18 mouse cellular contexts compared by ENCODE assay signal in genomic region chr17:85615586-85615985, GRCm38 (mm10). TPM values are rescaled to one million over a fixed set of nuclear protein-coding genes. Genes with fewer than 3 reads are reported as not detected.
DNase-seq lines count a peak whose midpoint lies in the region; ATAC-seq lines count a peak whose summit lies in the region.
"Had no signal": no experiment of that assay in that cellular context is flagged by ENCODE, and none has a peak within 500 bp of the region (broad histone marks: within the 10 kb centered on the region; RNA-seq: fewer than 3 reads in every experiment).

No protein-coding gene starts in this region.

- no peaks in the 10 kb centered on the region for H3K36me3 ChIP-seq in heart, embryonic 15.5 days
- H3K36me3 ChIP-seq in embryonic facial prominence, embryonic 11.5 days (replicated peaks; ENCODE audit: control insufficient read depth, insufficient read depth, low read depth, low read length) = no peaks in the 10 kb centered on the region
- no peaks in the 10 kb centered on the region for H3K36me3 ChIP-seq in forebrain, embryonic 13.5 days (ENCODE audit: poor library complexity, severe bottlenecking)
- no peaks in the 10 kb centered on the region for H3K36me3 ChIP-seq in midbrain, embryonic 12.5 days
- no peaks in the 10 kb centered on the region for H3K36me3 ChIP-seq in liver, embryonic 11.5 days (ENCODE audit: control insufficient read depth, insufficient read depth, low read length)
- H3K36me3 ChIP-seq: liver, embryonic 12.5 days; lung, embryonic 15.5 days had no signal

- intact Hi-C loops in heart, postnatal 10 days (cut with DNase I) = no loop called here
- intact Hi-C loops in gastrocnemius, postnatal 14 days (cut with DNase I; ENCODE audit: low total_unique reads) = no loop called here

- H3K27ac ChIP-seq in heart, embryonic 15.5 days = no peak overlapping the region
- no peak overlapping the region for H3K27ac ChIP-seq in embryonic facial prominence, embryonic 11.5 days (replicated peaks; ENCODE audit: low read depth, low read length)
- H3K27ac ChIP-seq in forebrain, embryonic 13.5 days = peak overlapping the region; percentile 92
- H3K27ac ChIP-seq in midbrain, embryonic 12.5 days (replicated peaks) = peak overlapping the region; percentile 77
- H3K27ac ChIP-seq in liver, embryonic 11.5 days (ENCODE audit: low read depth, low read length) = no peak overlapping the region
- H3K27ac ChIP-seq: gastrocnemius, adult 2 months; liver, embryonic 12.5 days; lung, embryonic 15.5 days had no signal

- peaks cover 100% of the 10 kb centered on the region for H3K27me3 ChIP-seq in heart, embryonic 15.5 days
- H3K27me3 ChIP-seq in embryonic facial prominence, embryonic 11.5 days (ENCODE audit: control insufficient read depth, insufficient read depth, low read length) = peaks cover 90% of the 10 kb centered on the region
- H3K27me3 ChIP-seq in forebrain, embryonic 13.5 days = peaks cover 100% of the 10 kb centered on the region
- H3K27me3 ChIP-seq in midbrain, embryonic 12.5 days = peaks cover 100% of the 10 kb centered on the region
- peaks cover 100% of the 10 kb centered on the region for H3K27me3 ChIP-seq in liver, embryonic 11.5 days (replicated peaks; ENCODE audit: control insufficient read depth, insufficient read depth, low read length)

- DNase-seq in heart, postnatal 10 days = no peak
- no peak for DNase-seq in embryonic facial prominence, embryonic 11.5 days (ENCODE audit: low spot score)
- no peak for DNase-seq in gastrocnemius, postnatal 14 days
- DNase-seq in liver, embryonic 11.5 days (ENCODE audit: low spot score) = no peak
- DNase-seq: B cell, adult 2 months; cerebellum, adult 8-10 months; gastrocnemius, adult 2 months; heart, postnatal 14 days had no signal

- H3K4me3 ChIP-seq in heart, embryonic 15.5 days = no peak overlapping the region
- H3K4me3 ChIP-seq in embryonic facial prominence, embryonic 11.5 days (ENCODE audit: low read depth, low read length) = peak overlapping the region; percentile 29
- peak overlapping the region; percentile 42 for H3K4me3 ChIP-seq in forebrain, embryonic 13.5 days
- H3K4me3 ChIP-seq in midbrain, embryonic 12.5 days = peak overlapping the region; percentile 40
- H3K4me3 ChIP-seq in liver, embryonic 11.5 days (ENCODE audit: low read depth, low read length) = no peak overlapping the region
- H3K4me3 ChIP-seq: gastrocnemius, adult 2 months; liver, embryonic 12.5 days; lung, embryonic 15.5 days had no signal

- H3K4me1 ChIP-seq in heart, embryonic 15.5 days (replicated peaks) = peaks cover 15% of the 10 kb centered on the region
- 0 out of 2 replicates have a peak, but pooled peaks cover 4% of the 10 kb centered on the region for H3K4me1 ChIP-seq in embryonic facial prominence, embryonic 11.5 days (ENCODE audit: control insufficient read depth, insufficient read depth, low read length)
- peaks cover 67% of the 10 kb centered on the region for H3K4me1 ChIP-seq in forebrain, embryonic 13.5 days
- peaks cover 43% of the 10 kb centered on the region for H3K4me1 ChIP-seq in midbrain, embryonic 12.5 days
- no peaks in the 10 kb centered on the region for H3K4me1 ChIP-seq in liver, embryonic 11.5 days (replicated peaks; ENCODE audit: control insufficient read depth, insufficient read depth, low read length)

- no peaks in the 10 kb centered on the region for H3K9me3 ChIP-seq in heart, embryonic 15.5 days (replicated peaks)
- no peaks in the 10 kb centered on the region for H3K9me3 ChIP-seq in embryonic facial prominence, embryonic 11.5 days (replicated peaks; ENCODE audit: control insufficient read depth, low read length)
- H3K9me3 ChIP-seq in forebrain, embryonic 13.5 days (replicated peaks) = no peaks in the 10 kb centered on the region
- H3K9me3 ChIP-seq in midbrain, embryonic 12.5 days = no peaks in the 10 kb centered on the region
- H3K9me3 ChIP-seq in liver, embryonic 11.5 days (ENCODE audit: control insufficient read depth, low read length) = no peaks in the 10 kb centered on the region
- H3K9me3 ChIP-seq: liver, embryonic 12.5 days; lung, embryonic 15.5 days had no signal

- no peak overlapping the region for H3K9ac ChIP-seq in heart, embryonic 15.5 days
- H3K9ac ChIP-seq in embryonic facial prominence, embryonic 11.5 days (replicated peaks; ENCODE audit: low read length) = peak overlapping the region; percentile 53
- H3K9ac ChIP-seq in forebrain, embryonic 13.5 days = peak overlapping the region; percentile 71; the same call in 1 of the 2 replicates
- H3K9ac ChIP-seq in midbrain, embryonic 12.5 days (replicated peaks) = 0 out of 2 replicates have a peak overlapping the region, but pooled peaks have one; percentile 28
- no peak overlapping the region for H3K9ac ChIP-seq in liver, embryonic 11.5 days (ENCODE audit: low read depth, low read length)
- H3K9ac ChIP-seq: liver, embryonic 12.5 days; lung, embryonic 15.5 days had no signal

- WGBS in heart, embryonic 15.5 days = under 1% methylated on average over 4 of the region's 4 CpGs
- 4% methylated on average over 4 of the region's 4 CpGs for WGBS in embryonic facial prominence, embryonic 11.5 days
- 13% methylated on average over 4 of the region's 4 CpGs for WGBS in forebrain, embryonic 13.5 days
- WGBS in midbrain, embryonic 12.5 days = 8% methylated on average over 4 of the region's 4 CpGs
- WGBS in liver, embryonic 11.5 days = under 1% methylated on average over 4 of the region's 4 CpGs

- peak overlapping the region; percentile 28; the same call in 1 of the 2 replicates for H3K4me2 ChIP-seq in heart, embryonic 15.5 days
- H3K4me2 ChIP-seq in embryonic facial prominence, embryonic 11.5 days (ENCODE audit: low read depth, low read length) = peak overlapping the region; percentile 34
- H3K4me2 ChIP-seq in forebrain, embryonic 13.5 days = peak overlapping the region; percentile 71
- H3K4me2 ChIP-seq in midbrain, embryonic 12.5 days (replicated peaks) = peak overlapping the region; percentile 52
- H3K4me2 ChIP-seq in liver, embryonic 11.5 days = no peak overlapping the region
- H3K4me2 ChIP-seq: liver, embryonic 12.5 days; lung, embryonic 15.5 days had no signal

- ATAC-seq in heart, embryonic 15.5 days (replicated peaks; ENCODE audit: insufficient number of reproducible peaks, insufficient read depth, low FRiP score, low read depth) = no peak
- no peak for ATAC-seq in embryonic facial prominence, embryonic 11.5 days (replicated peaks; ENCODE audit: insufficient number of reproducible peaks, low FRiP score, low TSS enrichment, low read depth)
- no peak for ATAC-seq in forebrain, embryonic 13.5 days
- no peak for ATAC-seq in midbrain, embryonic 12.5 days (ENCODE audit: low FRiP score, low read depth)
- ATAC-seq in liver, embryonic 11.5 days (replicated peaks; ENCODE audit: low FRiP score) = no peak
- no peak for ATAC-seq in megakaryocyte, adult 5-6 weeks (ENCODE audit: poor library complexity, severe bottlenecking)
- ATAC-seq: liver, embryonic 12.5 days had no signal

RNA-seq across cellular contexts. Expression of gene Six3, which starts 2.2 kb away (rescaled TPM):
- polyA plus RNA-seq in heart, embryonic 15.5 days (2015; fragmentation: Nextera tagmentation; extraction: Ambion mirVana) = not detected in 2 replicates
- not detected for total RNA-seq in heart, postnatal 10 days (2021)
- polyA plus RNA-seq in embryonic facial prominence, embryonic 11.5 days (2014; fragmentation: Nextera tagmentation; extraction: Ambion mirVana) = 9.5 and 10.5 TPM in 2 replicates
- 18.2 and 22.4 TPM in 2 replicates for polyA plus RNA-seq in forebrain, embryonic 13.5 days (2015; fragmentation: Nextera tagmentation; extraction: Ambion mirVana)
- polyA plus RNA-seq in midbrain, embryonic 12.5 days (2016; fragmentation: Nextera tagmentation; extraction: Ambion mirVana) = 19.8 and 25.1 TPM in 2 replicates
- not detected for total RNA-seq in gastrocnemius, postnatal 14 days (2021)
- not detected in 2 replicates for polyA plus RNA-seq in liver, embryonic 11.5 days (2014; fragmentation: Nextera tagmentation; extraction: Ambion mirVana)
- total RNA-seq in megakaryocyte, adult 5-6 weeks (2015) = not detected in 2 replicates
- total RNA-seq in megakaryocyte, adult 5-6 weeks (2017) = not detected in 2 replicates
- total RNA-seq: ES-E14; gastrocnemius, adult 2 months; heart, postnatal 14 days; megakaryocyte-erythroid progenitor cell, adult 5-6 weeks had no signal
- polyA plus RNA-seq: kidney, embryonic 14.5 days; liver, embryonic 12.5 days; lung, embryonic 15.5 days; stomach, embryonic 16.5 days had no signal

Comparison
In these comparisons a context has a peak if more than half of its experiments do, and no peak if none do; other contexts are left out.
1. H3K27ac ChIP-seq: peak in forebrain, embryonic 13.5 days (single experiment) and midbrain, embryonic 12.5 days (single experiment); none in heart, embryonic 15.5 days (single experiment), embryonic facial prominence, embryonic 11.5 days (single experiment) and liver, embryonic 11.5 days (single experiment).
2. H3K4me3 ChIP-seq: peak in embryonic facial prominence, embryonic 11.5 days (single experiment), forebrain, embryonic 13.5 days (single experiment) and midbrain, embryonic 12.5 days (single experiment); none in heart, embryonic 15.5 days (single experiment) and liver, embryonic 11.5 days (single experiment).
3. H3K9ac ChIP-seq: peak in embryonic facial prominence, embryonic 11.5 days (single experiment), forebrain, embryonic 13.5 days (single experiment) and midbrain, embryonic 12.5 days (single experiment); none in heart, embryonic 15.5 days (single experiment) and liver, embryonic 11.5 days (single experiment).
4. RNA of gene Six3, which starts 2.2 kb away (polyA plus RNA-seq): 18.2 to 22.4 TPM in forebrain, embryonic 13.5 days, 19.8 to 25.1 TPM in midbrain, embryonic 12.5 days and 9.5 to 10.5 TPM in embryonic facial prominence, embryonic 11.5 days; not detected in heart, embryonic 15.5 days and not detected in liver, embryonic 11.5 days; every median in the first group is over 10 times any median in the second.